Mouse (Mus musculus) ES-Bruce4 (cell line): ENCODE measurements around the gene Gja5.

Experiments
- CTCF ChIP-seq: IDR thresholded peaks from one replicate; pipeline ENCODE4 v1.8.1; 2011; ENCODE audit warnings: low read depth, low read length
- EP300 ChIP-seq: IDR thresholded peaks from 2 replicates; pipeline ENCODE4 v1.6.1; 2011; ENCODE audit warnings: low read depth, low read length; ENCODE audit not compliant: insufficient read depth

DNA sequence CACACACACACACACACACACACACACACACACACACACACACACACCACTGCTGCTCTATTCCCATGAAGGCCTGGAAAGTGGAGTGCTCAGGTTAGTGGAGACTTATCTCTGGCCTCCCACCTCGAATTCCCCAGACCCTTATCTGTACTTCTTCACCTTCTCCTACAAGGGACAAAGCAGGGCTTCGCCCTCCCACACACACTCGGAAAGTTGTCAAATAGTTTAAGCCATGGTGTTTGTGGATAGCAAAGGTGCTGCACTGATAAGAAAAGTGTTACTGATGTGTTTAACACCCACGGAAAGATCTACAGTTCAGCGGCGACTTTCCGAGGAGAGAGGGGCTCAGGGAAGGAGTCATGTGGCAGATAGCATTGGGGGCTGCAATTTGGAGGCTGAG lies 66.5 kb downstream of the Gja5 start:
- no peak for TF ChIP-seq EP300
- TF ChIP-seq CTCF: no peak
